Mouse (Mus musculus) layer of hippocampus, adult 18-20 months (tissue): ENCODE measurements at regions not wholly inside any gene's neighbourhood (a gene's known extent, or its start where the extent isn't known, plus 50 kb on each side); places are given as distances from the start of the nearest gene placed in this dataset.
A peak's percentile ranks its signal among the peaks of the same experiment; 100 is the strongest.

ENCODE experiments used
- DNase-seq, 2 experiments: peaks; one replicate each; pipeline ENCODE4 v3.0.0; 2022; ENCODE audit warnings: low spot score in 2 of 2

DNA sequence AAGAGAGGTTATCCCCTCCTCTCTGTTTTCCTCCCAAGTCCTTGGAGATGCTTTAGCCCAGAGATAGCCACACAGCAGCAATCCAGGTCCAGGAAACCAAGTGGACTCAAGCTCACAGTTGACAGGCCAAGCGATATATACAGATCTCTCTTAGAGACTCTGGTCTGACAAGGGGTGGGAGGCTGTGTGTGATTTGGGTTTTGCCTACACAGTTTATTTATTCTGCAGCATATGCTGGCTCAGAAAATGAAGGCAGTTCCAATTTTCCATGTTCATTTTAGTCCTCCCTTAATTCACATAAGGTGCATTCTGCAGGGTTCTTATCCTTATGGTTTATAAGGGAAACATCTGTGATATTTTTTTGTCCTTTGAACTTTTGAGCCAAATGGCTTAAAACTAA is 595.0 kb upstream of the Apob start:
- DNase-seq = no peak

DNA sequence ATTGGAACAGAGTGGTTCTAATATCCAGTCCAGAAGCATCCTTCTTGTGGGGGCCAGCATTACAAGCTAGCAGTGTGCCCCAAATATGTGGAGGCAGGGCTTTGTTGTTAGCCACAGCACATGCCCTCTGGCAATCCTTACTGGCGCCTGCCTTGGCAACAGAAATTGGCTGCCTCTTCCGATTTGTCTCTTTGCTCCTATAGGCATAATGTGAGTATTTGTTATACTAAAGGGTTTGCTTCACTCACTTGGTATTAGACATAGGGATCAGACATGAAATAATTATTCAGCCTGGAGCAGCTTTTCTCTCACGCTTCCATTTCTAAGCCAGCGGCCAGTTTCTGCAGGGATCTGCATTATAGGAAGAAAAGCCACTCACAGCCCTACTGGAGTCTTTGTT is 573.6 kb upstream of the Apob start:
- DNase-seq = no peak

- DNase-seq = peak in 1 of 2 experiments; percentile 6
Measured at GRCm38 (mm10) chr12:7411810-7412209, 565.6 kb upstream of the Apob start.

GRCm38 (mm10) chr12:7420276-7420675 is 557.2 kb upstream of the Apob start:
- no peak for DNase-seq

DNA sequence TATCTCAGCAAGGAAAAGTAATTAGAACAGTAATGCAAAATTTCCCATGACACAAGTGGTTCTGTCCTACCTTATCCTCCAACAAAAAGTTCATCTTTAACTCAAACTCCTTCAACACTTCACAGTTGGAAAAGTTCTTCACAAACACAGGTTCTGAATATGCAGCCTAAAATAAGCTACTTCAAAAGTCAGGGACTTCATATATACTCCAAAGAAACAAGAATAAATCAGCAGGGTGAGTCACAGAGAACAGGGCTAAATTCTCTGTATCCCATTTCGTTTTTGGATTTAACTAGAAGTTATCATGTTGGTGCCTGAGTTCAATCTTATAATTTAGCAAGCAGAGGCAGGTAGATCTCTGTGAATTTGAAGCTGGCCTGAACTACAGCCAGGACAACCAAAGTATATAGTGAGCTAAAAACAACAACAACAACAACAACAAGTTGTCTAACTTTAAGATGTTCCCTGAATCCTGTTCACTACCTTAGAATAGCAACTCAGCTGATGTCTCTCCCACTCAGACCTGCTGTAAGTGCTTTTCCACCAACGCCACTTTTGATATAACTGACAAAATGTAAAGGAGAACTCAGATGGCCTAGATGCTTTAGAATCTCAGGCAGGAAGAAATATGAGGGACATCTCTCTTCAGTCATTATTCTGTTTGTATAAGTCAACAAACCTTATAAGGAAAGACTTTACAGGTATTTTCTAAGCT is 555.5 kb upstream of the Apob start:
- DNase-seq = no peak

GRCm38 (mm10) chr12:7430981-7431380 is 546.5 kb upstream of the Apob start:
- DNase-seq = no peak

GRCm38 (mm10) chr12:7445238-7445637 is 532.2 kb upstream of the Apob start:
- peak in 1 of 2 experiments; percentile 13 for DNase-seq

DNA sequence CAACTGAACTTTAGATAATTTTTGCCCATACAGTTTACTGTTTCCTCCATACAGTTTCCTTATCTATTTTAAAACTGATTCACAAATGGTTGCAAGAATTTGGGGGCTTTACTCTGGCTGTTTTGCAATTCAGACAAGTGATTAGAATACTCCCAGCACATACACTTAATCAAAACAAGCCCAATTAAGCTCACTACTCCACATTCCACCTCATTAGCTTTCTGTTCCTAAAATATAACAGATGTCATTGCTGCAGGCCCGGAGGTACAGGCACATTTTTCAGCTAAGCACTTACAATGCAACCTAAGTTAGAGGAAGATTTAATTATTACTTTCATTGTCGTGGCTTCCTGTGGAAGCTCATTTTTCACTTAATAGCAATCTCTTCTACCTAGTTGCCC is 526.9 kb upstream of the Apob start:
- DNase-seq = no peak

GRCm38 (mm10) chr12:7457036-7457435 is 520.4 kb upstream of the Apob start:
- DNase-seq = peak in 1 of 2 experiments; percentile 1

- no peak for DNase-seq
Measured at GRCm38 (mm10) chr12:7457544-7457943, 519.9 kb upstream of the Apob start.

GRCm38 (mm10) chr12:7464947-7465346 is 512.5 kb upstream of the Apob start:
- no peak for DNase-seq

- DNase-seq = no peak
Measured at GRCm38 (mm10) chr12:7512579-7513248, 464.7 kb upstream of the Apob start.

DNA sequence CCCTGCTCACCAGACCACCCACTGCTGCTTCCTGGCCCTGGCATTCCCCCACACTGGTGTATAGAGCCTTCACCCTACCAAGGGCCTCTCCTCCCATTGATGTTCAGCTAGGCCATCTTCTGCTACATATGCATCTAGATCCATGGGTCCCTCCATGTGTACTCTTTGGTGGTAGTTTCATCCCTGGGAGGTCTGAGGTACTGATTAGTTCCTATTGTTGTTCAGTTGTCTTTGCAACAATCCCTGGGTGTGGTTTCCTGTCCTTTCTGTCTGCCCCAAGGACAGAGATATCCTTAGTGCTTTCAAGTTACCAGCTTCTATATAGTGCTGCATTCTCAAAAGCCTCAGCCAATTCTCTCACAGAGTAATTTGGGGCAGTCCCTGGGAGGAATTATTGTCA is 440.1 kb upstream of the Apob start:
- DNase-seq = no peak

GRCm38 (mm10) chr12:7543281-7543981 is 434.0 kb upstream of the Apob start:
- DNase-seq = peak in 1 of 2 experiments; percentile 39

DNA sequence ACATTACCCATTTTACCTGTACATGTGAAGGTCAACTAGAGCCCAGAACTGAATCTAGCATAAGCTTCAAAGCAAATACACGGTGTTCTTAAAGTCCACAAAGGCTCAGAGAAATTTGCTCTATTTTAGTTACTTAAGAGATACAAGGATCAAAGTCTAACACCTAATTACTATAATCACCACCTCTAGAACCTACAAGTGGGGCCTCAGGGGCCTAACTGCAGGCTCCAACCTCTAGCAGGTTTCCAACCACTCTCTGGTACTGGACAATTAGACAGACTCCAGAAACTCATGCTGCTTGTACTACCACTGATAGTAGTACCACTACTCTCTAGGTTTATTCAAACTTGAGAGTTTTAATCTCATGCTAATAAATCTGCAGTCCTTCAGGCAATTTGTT is 428.7 kb upstream of the Apob start:
- no peak for DNase-seq

DNA sequence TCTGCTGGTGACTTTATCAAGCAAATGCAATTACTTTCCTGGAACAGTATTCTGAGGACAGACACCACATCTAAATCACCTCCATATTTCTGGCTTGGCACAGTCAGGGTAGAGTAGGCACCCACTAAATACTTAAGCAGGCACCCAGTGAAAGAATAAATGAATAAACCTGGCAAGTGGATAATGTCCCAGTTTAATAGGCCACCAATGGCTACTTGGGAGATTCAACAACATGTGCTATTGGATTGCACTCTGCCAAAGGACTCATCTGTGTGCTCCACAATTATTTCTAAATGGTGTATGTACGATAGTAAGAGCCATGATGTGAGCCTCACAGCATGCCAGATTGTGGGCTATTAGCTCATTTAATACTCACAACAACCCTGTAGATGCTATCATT is 417.2 kb upstream of the Apob start:
- no peak for DNase-seq

DNA sequence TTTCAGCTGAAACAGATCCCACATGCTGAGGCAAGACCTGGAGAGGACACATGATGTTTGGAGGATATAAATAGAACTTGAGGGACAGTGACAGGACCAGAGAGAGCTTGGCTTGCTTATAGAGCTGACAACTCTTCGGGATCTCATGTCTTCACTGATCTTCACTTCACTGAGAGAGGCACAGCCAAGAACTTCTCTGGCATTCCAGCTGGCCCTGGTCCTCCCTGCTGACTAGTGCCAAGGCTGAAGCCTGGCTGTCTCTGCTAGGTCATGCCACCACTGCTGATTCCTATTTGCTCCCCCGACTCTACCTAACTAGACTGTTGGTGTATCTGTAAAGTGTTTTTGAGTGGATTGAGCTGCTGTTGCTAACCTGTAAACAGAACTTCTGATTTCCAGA is 401.4 kb upstream of the Apob start:
- no peak for DNase-seq

GRCm38 (mm10) chr12:7587501-7587900 is 389.9 kb upstream of the Apob start:
- DNase-seq = no peak

DNA sequence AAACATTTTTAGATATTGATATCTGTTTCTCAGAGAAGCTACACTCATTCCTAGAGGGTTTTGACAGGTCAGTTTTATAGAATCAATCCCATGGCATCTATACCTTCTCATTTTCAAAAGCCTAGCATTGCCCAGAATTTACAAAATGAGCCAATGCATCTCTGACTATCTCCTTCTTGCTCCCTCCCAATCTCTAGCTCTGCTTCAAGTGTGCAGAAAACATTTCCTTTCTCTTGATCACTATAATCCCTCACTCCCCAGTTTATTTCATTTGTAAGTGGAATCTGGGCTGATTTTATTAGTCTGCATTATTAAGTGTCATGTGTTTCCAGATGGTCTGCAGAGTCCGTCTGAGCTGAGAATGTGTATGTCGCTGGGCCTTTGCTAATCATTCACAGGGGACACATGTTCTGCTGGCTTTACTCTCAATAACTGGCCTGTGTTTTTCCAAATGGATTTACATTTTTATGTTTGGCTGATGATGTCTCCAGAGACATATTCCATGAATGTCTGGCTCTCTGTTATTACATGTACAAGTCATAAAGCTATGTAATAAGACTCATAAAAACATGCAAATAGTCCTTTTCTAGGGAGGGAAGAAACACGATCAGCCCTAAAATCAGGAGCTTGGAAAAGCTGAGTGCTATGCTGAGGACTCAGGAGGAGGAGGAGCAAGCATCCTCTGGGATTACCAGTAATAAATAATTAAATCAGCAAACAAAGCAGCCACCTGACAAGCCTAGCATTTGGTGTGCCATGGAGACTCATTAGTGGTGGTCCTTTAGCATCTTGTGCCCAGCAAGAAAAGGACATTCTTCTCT is 366.0 kb upstream of the Apob start:
- DNase-seq = no peak

DNA sequence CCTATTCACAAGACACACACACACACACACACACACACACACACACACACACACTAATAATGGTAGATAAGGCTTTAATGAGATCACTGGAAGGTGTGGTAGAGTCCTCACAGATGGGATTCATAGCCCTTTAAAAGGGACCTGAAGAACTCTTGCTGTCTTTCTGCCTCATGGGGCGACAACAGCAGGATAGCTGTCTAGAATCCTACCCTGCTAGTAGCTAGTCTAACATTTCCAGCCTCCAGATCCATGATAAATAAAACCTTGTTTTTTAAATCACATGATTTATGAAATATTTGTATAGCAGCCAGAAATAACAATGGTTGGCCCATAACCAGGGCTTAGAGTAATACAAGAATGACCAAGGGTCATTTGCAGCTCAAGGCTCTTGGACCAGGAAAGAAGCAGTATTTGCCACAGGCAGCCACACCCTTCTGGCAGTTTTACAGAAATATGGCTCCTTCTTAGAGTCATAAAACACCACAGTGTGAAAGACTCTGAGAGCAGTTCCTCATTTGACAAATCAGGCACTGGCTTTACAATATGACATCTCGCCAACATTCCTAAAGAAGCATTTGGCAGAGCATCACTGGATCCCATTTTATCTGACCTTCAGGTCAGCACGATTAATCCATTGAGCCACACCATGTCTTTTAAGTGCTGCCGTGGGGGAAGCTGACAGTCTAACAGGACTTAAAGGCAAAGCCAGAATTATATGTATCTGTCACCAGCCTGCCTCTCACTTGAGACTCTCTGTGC is 340.9 kb upstream of the Apob start:
- DNase-seq = no peak

- DNase-seq = no peak
Measured at GRCm38 (mm10) chr12:7637629-7638028, 339.8 kb upstream of the Apob start.
